Mouse (Mus musculus): Measurements from ENCODE around the gene Vamp8. TPM values are rescaled to one million over a fixed set of nuclear protein-coding genes. Genes with fewer than 3 reads are reported as not detected.

Gene Vamp8
- polyA plus RNA-seq, 1 experiment from 2014 or later = 146 TPM

GRCm38 (mm10) chr6:72356001-72356532 lies 34.4 kb downstream of the Vamp8 start:
- WGBS = 35% methylated on average over 6 of the region's 8 CpGs

DNA sequence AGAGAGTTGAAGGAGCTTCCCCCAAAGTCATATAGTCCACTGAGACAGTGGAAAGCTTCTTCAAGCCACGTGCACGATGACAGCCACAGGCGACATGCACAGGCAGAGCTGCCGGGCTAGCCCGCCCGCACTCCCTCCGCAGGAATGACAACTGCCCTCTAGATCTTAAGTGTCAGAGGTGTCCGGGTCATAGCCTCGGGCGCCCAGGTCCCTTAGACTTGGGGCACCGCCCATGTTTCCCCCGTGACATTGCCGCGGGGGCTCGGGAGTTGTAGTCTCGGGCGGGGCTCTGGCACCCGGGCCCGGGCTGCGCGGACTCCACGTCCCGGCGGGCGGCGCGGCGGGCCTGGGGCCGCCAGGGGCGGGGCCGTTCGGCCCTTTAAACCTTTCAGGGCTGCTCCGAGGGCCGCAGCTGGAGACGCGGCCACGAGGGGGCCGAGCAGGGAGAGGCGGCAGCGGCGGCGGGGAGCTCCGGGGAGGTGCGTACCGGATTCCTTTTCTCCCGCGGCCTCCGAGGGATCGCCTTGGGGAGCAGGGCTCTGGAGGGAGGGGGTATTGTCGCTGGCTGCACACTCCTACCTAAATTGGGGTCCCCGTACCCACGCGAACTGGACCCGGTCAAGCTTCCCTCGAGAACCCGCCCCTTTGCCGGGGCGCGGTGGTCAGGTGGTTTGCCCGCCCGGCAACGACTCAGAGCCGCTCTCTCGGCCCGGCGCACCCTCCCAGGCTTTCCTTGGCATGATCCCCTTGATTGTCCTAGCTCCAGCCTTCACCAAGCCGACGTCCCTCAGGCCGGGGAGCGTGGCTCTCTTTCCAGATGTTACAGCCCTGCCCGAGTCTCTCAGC lies 35.2 kb downstream of the Vamp8 start, which contains the start of gene Tmem150a:
Tmem150a (plus strand) TSS at position 382 of the 846 bp plus-strand sequence.
- peak; percentile 85 for ATAC-seq (ENCODE audit: low FRiP score, low read depth)
- whole genome bisulfite sequencing = under 1% methylated on average over 68 of the region's 71 CpGs
- Histone ChIP-seq H3K27ac (no peak within 1 kb of the TSS), H3K4me2 (replicated peaks) (peak within 1 kb of the TSS; percentile 94), H3K4me1 (peaks cover 60% of the 10 kb centered on the region), H3K9me3 (no peaks in the 10 kb centered on the region), H3K27me3 (no peaks in the 10 kb centered on the region), H3K4me3 (peak within 1 kb of the TSS; percentile 63), H3K36me3 (peaks cover 32% of the 10 kb centered on the region), H3K9ac (peak within 1 kb of the TSS; percentile 76)

More at GRCm38 (mm10) chr6:72356001-72356532, 34.4 kb downstream of the Vamp8 start:
- H3K27me3 ChIP-seq = no peaks in the 10 kb centered on the region
- H3K27ac ChIP-seq = no peak overlapping the region
- ATAC-seq (ENCODE audit: low FRiP score, low read depth) = no peak
- H3K9me3 ChIP-seq = no peaks in the 10 kb centered on the region
- H3K4me2 ChIP-seq (replicated peaks) = peak overlapping the region; percentile 94
- H3K4me3 ChIP-seq = peak overlapping the region; percentile 63
- peak overlapping the region; percentile 76 for H3K9ac ChIP-seq
- peaks cover 68% of the 10 kb centered on the region for H3K4me1 ChIP-seq
- peaks cover 30% of the 10 kb centered on the region for H3K36me3 ChIP-seq

- Histone ChIP-seq H3K9me3 (no peaks in the 10 kb centered on the region), H3K4me1 (peaks cover 59% of the 10 kb centered on the region), H3K4me2 (replicated peaks) (no peak overlapping the region), H3K9ac (no peak overlapping the region), H3K4me3 (no peak overlapping the region), H3K27ac (no peak overlapping the region), H3K27me3 (no peaks in the 10 kb centered on the region), H3K36me3 (peaks cover 32% of the 10 kb centered on the region)
- 64% methylated on average over 1 of the region's 1 CpGs for WGBS
- no peak for ATAC-seq (ENCODE audit: low FRiP score, low read depth)
These were observed 36.5 kb downstream of the Vamp8 start for GRCm38 (mm10) chr6:72354025-72354424.

- Histone ChIP-seq H3K27ac (peak overlapping the region; percentile 63; the same call in 1 of the 2 replicates), H3K9me3 (no peaks in the 10 kb centered on the region), H3K4me3 (no peak overlapping the region), H3K4me1 (peaks cover 68% of the 10 kb centered on the region), H3K4me2 (replicated peaks) (0 out of 2 replicates have a peak overlapping the region, but pooled peaks have one; percentile 11), H3K9ac (no peak overlapping the region), H3K27me3 (no peaks in the 10 kb centered on the region), H3K36me3 (peaks cover 27% of the 10 kb centered on the region)
- no peak for ATAC-seq (ENCODE audit: low FRiP score, low read depth)
- 43% methylated on average over 5 of the region's 5 CpGs for WGBS
These were observed 37.7 kb downstream of the Vamp8 start for GRCm38 (mm10) chr6:72352636-72353405.

GRCm38 (mm10) chr6:72350214-72350613 lies 40.3 kb downstream of the Vamp8 start:
- H3K4me3 ChIP-seq = no peak overlapping the region
- H3K4me1 ChIP-seq = peaks cover 62% of the 10 kb centered on the region
- WGBS = 93% methylated on average over 2 of the region's 2 CpGs
- H3K4me2 ChIP-seq (replicated peaks) = no peak overlapping the region
- H3K9ac ChIP-seq = no peak overlapping the region
- no peak for ATAC-seq (ENCODE audit: low FRiP score, low read depth)
- H3K9me3 ChIP-seq = no peaks in the 10 kb centered on the region
- H3K27me3 ChIP-seq = no peaks in the 10 kb centered on the region
- H3K36me3 ChIP-seq = peaks cover 25% of the 10 kb centered on the region
- no peak overlapping the region for H3K27ac ChIP-seq

DNA sequence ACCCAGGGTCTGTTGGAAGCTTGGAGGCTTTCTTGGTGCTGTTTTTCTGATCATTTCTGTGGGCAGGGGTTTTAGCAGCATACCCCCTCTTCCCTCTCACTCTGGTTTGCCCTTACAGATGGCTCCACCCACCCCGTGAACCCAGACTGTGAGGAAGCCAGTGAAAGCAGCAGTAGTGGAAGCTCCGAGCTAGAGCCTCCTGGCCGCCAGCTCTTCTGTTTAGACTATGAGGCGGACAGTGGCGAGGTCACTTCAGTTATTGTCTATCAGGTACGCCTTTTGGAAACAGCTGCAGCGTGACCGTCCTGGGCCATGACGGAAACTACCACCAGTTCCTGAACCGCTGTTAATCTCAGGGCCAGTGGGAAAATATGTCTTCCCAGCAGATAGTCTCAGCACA lies 42.1 kb downstream of the Vamp8 start:
- no peaks in the 10 kb centered on the region for H3K9me3 ChIP-seq
- ATAC-seq (ENCODE audit: low FRiP score, low read depth) = no peak
- peak overlapping the region; percentile 88 for H3K4me2 ChIP-seq (replicated peaks)
- peaks cover 25% of the 10 kb centered on the region for H3K36me3 ChIP-seq
- no peak overlapping the region for H3K27ac ChIP-seq
- H3K4me1 ChIP-seq = peaks cover 61% of the 10 kb centered on the region
- H3K27me3 ChIP-seq = no peaks in the 10 kb centered on the region
- H3K4me3 ChIP-seq = peak overlapping the region; percentile 85
- H3K9ac ChIP-seq = peak overlapping the region; percentile 91
- WGBS = 83% methylated on average over 10 of the region's 10 CpGs

DNA sequence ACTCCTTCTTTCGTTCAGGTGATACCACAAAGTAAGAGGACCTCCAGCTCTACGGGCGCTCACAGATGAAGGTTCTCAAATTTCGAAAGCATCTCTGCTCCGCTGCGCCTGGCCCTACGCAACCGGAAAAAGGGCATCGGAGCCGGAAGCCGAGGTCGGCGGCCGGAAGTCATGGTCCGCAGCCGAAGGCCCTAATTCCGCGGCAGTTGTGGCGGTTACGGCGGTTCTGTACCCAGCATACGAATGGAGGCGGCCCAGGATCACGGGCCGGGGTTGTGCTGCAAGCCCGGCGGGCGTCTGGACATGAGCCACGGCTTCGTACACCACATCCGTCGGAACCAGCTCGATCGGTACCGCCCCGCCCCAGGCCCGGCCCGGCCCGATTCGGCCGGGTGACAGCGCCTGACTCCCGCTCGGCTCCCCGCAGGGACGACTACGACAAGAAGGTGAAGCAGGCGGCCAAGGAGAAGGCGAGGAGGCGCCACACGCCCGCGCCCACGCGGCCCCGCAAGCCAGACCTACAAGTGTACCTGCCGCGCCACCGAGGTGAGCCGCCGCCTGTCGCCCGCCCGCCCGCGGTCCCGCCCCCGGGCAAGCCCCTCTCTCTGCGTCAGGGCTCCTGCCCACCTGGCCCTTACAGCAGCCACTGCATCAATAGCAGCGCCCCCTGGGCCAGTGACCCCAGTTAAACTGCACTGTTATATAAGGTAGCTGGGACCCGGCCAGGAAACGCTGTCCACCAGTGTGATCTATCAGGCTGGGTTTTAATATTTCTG lies 43.1 kb downstream of the Vamp8 start, which contains the start of gene 0610030E20Rik:
0610030E20Rik (plus strand) TSS at position 152 of the 776 bp plus-strand sequence.
- H3K4me3 ChIP-seq = peak within 1 kb of the TSS; percentile 85
- no peaks in the 10 kb centered on the region for H3K27me3 ChIP-seq
- H3K9ac ChIP-seq = peak within 1 kb of the TSS; percentile 91
- under 1% methylated on average over 60 of the region's 72 CpGs for WGBS
- H3K4me2 ChIP-seq (replicated peaks) = peak within 1 kb of the TSS; percentile 88
- H3K9me3 ChIP-seq = no peaks in the 10 kb centered on the region
- peak within 1 kb of the TSS; percentile 89 for H3K27ac ChIP-seq
- H3K36me3 ChIP-seq = peaks cover 27% of the 10 kb centered on the region
- peaks cover 50% of the 10 kb centered on the region for H3K4me1 ChIP-seq
- peak; percentile 74 for ATAC-seq (ENCODE audit: low FRiP score, low read depth)

DNA sequence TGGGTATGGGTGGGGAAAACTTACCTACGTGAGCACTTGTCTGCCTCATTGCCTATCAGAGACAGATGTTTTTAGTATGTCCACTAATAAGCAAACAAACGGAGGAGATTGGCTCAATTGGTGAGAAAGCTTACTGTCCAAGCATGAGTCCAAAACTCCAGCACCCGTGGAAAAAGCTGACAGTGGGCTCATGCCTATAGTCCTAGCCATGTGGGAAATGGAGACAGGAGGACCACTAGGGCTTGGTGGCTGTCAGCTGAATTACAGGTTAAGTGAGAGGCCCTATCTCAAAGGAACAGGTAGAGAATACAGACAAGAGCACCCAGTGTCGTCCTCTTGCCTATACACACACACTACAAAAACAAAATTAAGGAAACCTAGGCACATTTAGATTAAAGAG lies 44.2 kb downstream of the Vamp8 start:
- H3K9ac ChIP-seq = no peak overlapping the region
- 0 out of 2 replicates have a peak overlapping the region, but pooled peaks have one; percentile 1 for H3K4me2 ChIP-seq (replicated peaks)
- H3K36me3 ChIP-seq = peaks cover 32% of the 10 kb centered on the region
- H3K27me3 ChIP-seq = no peaks in the 10 kb centered on the region
- peaks cover 41% of the 10 kb centered on the region for H3K4me1 ChIP-seq
- no peak for ATAC-seq (ENCODE audit: low FRiP score, low read depth)
- H3K9me3 ChIP-seq = no peaks in the 10 kb centered on the region
- no peak overlapping the region for H3K4me3 ChIP-seq
- no peak overlapping the region for H3K27ac ChIP-seq
- 88% methylated on average over 4 of the region's 4 CpGs for WGBS

DNA sequence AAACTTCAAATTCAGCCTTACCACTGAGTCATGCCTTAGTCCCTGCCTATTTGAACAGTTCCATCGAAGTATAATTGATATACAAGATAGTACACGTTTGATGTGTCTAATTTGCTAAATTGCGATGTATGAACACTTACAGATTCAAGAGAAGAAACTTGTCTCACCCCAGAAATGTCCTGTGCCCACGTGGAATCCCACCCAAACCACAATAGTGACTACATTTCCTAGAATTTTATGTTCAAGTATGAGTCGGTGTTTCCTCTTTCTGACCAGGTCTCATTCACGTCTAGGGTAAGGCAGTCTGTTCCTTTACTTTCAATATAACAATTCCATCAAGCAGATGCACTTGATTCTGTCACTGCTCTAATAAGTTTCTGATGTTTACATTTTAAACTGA lies 44.9 kb downstream of the Vamp8 start:
- no peaks in the 10 kb centered on the region for H3K9me3 ChIP-seq
- H3K9ac ChIP-seq = peak overlapping the region; percentile 92; the same call in 1 of the 2 replicates
- H3K4me3 ChIP-seq = peak overlapping the region; percentile 90
- 46% methylated on average over 6 of the region's 6 CpGs for WGBS
- H3K4me1 ChIP-seq = peaks cover 40% of the 10 kb centered on the region
- H3K4me2 ChIP-seq (replicated peaks) = peak overlapping the region; percentile 91
- H3K27me3 ChIP-seq = no peaks in the 10 kb centered on the region
- ATAC-seq (ENCODE audit: low FRiP score, low read depth) = no peak
- peaks cover 36% of the 10 kb centered on the region for H3K36me3 ChIP-seq
- H3K27ac ChIP-seq = no peak overlapping the region

DNA sequence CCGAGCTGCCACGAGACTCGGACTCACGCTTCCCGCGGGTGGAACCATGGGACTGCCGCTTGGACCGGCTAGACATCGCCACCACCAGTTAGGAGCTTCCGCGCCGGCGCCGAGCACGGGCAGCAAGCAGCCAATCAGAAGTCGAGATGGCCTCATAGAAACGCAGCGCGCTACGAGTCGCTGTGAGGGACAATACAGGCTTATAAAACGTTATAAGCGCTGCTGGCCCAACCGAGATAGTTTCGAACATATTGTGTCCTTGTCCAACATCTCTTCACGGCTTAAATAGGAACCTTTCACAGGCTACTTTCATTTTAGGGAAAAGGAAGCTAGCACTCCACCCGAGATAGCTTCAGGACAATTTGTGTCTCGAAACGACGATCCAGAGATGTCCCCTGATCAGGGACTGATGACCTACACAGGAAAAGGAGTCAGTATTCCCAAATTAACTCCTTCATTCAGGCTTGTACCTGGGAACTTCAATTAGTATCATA lies 45.4 kb downstream of the Vamp8 start, which contains the start of gene Usp39:
Usp39 (minus strand) TSS at position 111 of the 494 bp plus-strand sequence.
- Histone ChIP-seq H3K9me3 (no peaks in the 10 kb centered on the region), H3K36me3 (peaks cover 31% of the 10 kb centered on the region), H3K4me3 (peak within 1 kb of the TSS; percentile 90), H3K27ac (peak within 1 kb of the TSS; percentile 44; the same call in 1 of the 2 replicates), H3K27me3 (no peaks in the 10 kb centered on the region), H3K4me2 (replicated peaks) (peak within 1 kb of the TSS; percentile 91), H3K9ac (peak within 1 kb of the TSS; percentile 92), H3K4me1 (peaks cover 40% of the 10 kb centered on the region)
- WGBS = under 1% methylated on average over 30 of the region's 30 CpGs
- ATAC-seq (ENCODE audit: low FRiP score, low read depth) = peak; percentile 85
